Mouse (Mus musculus): ENCODE data around the gene Trpc2.

Trpc2 gene

DNA sequence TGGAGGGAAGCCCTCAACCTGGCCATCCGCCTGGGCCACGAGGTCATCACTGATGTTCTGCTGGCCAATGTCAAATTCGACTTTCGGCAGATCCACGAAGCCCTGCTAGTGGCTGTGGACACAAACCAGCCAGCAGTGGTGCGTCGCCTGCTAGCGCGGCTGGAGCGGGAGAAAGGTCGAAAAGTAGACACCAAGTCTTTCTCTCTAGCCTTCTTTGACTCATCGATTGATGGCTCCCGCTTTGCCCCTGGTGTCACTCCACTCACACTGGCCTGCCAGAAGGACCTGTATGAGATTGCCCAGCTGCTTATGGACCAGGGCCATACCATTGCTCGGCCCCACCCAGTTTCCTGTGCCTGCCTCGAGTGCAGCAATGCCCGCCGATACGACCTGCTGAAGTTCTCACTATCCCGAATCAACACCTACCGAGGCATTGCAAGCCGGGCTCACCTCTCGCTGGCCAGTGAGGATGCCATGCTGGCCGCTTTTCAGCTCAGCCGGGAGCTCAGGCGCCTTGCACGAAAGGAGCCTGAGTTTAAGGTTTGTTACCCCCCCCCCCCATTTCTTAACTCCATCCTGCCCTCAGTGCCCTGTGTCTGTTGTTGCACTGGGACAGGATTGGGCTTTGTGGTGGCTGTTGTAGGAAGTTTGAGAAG lies 1.3 kb downstream of the Trpc2 start:
- ChIA-PET POLR2A (interaction anchor here (0.6 to 3.0 kb wide), 16 partner anchors 11 to 250 kb away, joined by 3 to 19 read pairs (median 4); partner anchors contain the start of genes Art1 (in 2 of the 4), Il18bp (in 1 of the 4) and Xntrpc (in 1 of the 4)), CTCF (interaction anchor here in 3 of 4 experiments (0.6 to 1.5 kb wide), 5 partner anchors 17 to 167 kb away, joined by 3 read pairs; no protein-coding TSS in a partner anchor)

DNA sequence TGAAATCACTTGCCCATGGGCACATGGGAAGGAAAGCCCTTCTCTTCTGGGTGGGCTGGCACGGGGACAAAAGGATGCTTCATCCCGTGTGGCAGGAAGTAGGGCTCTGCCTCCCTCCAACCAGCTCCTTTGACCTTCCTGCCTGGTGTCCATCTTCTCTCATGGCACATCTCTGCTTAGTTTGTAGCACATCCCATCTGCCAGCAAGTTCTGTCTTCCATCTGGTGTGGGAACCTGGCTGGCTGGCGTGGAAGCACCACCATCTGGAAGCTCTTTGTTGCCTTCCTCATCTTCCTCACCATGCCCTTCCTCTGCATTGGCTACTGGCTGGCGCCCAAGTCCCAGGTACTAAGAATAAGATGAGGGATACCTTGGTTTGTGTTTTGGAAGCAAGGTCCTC lies 4.4 kb downstream of the Trpc2 start:
- CTCF ChIA-PET = interaction anchor here in 2 of 4 experiments (1.0 to 1.2 kb wide), 2 partner anchors 89 to 168 kb away, joined by 3 to 4 read pairs; no protein-coding TSS in a partner anchor
- POLR2A ChIA-PET = interaction anchor here in 1 of 4 experiments (0.6 to 2.1 kb wide), 3 partner anchors 11 to 160 kb away, joined by 3 to 5 read pairs (median 4); partner anchors contain the start of gene Art1

DNA sequence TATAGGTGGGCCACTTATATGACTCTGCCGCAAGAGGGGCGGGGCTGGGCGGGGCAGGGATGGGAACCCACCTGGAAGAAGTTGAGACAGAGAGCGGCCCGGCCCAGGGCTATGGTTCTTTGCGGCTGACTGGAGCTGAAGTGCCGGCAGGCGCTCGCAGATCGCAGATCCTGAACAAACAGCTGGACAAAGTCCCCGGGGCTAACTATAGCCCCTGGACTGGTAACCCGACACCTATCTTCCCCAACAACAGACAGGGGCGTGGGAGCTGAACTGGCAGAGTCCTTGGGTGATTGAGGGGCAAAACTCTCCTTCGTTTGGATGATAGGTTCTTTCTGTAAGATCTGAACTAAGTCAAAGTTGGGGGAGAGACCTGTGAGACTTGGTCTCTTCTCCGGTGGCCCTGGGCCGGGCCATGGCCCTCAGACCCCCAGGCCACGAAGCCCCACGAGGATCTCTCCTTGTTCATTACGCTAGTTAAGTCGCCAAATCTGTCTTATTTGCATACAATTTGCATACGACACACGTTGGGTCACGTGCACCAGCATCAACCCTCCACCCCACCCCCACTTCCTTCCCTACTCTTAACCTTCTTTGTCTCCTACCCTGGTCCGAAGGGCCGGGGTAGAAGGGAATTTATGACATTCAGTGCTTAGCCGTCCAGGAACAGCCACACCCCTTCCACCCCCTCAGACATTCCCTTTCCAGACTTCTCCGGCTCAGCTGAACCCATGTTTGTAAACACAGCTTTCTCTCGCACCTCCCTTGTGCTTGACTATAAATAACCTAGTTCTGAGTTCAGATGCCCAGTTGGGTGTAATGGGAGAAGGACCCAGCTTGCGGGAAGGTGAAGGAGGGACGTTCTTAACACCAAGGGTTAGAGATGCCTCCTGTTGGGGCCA lies 17.1 kb downstream of the Trpc2 start:
- POLR2A ChIA-PET = interaction anchor here in 3 of 4 experiments (0.5 to 5.9 kb wide), 43 partner anchors 7 to 981 kb away, joined by 3 to 56 read pairs (median 4); partner anchors contain the start of genes Rnf121 (in 3 of the 3), Xndc1 (in 3 of the 3), Lamtor1 (in 2 of the 3) and Xntrpc (in 2 of the 3)
- CTCF ChIA-PET = interaction anchor here (0.5 to 1.6 kb wide), 9 partner anchors 11 to 1003 kb away, joined by 3 to 5 read pairs (median 3); partner anchors contain the start of genes Clpb (in 1 of the 4), Rnf121 (in 1 of the 4), Xndc1 (in 1 of the 4) and Xntrpc (in 1 of the 4)

DNA sequence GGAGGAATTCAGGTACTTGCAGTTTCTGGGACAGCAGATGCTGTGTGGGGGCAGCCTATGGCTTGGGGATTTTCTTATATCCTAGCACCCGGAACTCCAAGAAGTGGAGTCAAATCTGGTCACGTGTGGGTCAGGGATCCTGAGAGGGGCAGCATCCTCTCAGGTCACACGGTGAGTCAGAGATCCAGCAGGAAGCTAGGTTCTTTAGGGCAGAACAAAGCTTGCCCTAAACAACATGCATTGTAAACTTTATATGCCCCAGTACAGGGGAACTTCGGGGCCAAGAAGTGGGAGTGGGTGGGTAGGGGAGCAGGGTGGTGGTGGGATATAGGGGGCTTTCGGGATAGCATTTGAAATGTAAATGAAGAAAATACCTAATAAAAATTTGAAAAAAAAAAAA lies 18.0 kb downstream of the Trpc2 start:
- ChIA-PET POLR2A (interaction anchor here in 3 of 4 experiments (0.7 to 5.9 kb wide), 27 partner anchors 9 to 437 kb away, joined by 3 to 56 read pairs (median 4); partner anchors contain the start of genes Rnf121 (in 3 of the 3), Xndc1 (in 3 of the 3), Xntrpc (in 2 of the 3) and Art5 (in 1 of the 3)), CTCF (interaction anchor here in 3 of 4 experiments (0.6 to 1.6 kb wide), 7 partner anchors 12 to 437 kb away, joined by 3 to 5 read pairs (median 3); partner anchors contain the start of gene Clpb (in 1 of the 3))

DNA sequence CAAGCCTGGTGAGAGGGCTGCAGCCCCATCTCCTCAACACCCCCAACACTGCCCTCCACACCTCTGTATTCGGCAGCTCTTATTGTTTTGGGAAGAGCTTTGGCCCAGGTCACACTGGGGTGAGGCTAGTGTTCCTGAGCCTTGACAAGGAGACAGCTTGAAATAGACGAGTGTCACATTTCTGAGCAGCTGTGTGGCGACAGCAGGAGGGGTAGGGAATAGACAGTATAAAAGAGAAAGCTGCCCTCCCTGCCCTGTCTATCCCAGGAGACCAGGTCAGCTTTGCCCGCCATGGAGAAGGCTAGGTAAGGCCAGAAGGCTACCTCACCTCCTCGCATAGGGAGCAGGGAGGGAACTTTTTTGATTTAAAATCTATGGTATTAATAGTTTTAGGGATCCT lies 18.6 kb downstream of the Trpc2 start, which contains the start of gene Art1:
Gene Art1, plus strand, starts transcription at position 257 of the 400 bp plus-strand sequence.
- POLR2A ChIA-PET = interaction anchor here in 3 of 4 experiments (0.7 to 5.9 kb wide), 16 partner anchors 8 to 435 kb away, joined by 3 to 56 read pairs (median 5); partner anchors contain the start of genes Rnf121 (in 3 of the 3), Xndc1 (in 3 of the 3), Xntrpc (in 2 of the 3) and Art5 (in 1 of the 3)
- CTCF ChIA-PET = interaction anchor here in 3 of 4 experiments (0.6 to 0.7 kb wide), 4 partner anchors 17 to 689 kb away, joined by 3 to 4 read pairs (median 4); no protein-coding TSS in a partner anchor

DNA sequence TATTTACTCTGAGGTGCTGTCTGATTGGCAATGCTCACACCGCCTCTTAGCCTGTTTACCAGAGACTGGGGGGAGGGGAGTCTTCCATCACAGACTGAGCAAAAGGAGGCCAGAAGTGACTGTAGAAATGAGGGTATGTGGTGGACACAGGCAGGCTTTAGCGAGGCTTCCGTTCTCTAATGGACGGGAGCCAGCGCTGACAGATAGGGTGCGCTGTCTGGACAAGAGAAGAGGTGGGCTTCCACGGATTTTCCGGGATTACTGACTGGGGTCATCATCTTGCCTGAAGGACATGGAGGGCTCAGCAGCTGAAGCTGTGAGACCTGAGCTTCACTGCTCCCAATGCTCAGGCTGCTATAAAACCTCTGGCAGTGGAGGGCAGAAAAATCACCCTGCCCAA lies 19.3 kb downstream of the Trpc2 start:
- POLR2A ChIA-PET = interaction anchor here in 2 of 4 experiments (0.6 to 5.9 kb wide), 21 partner anchors 9 to 448 kb away, joined by 3 to 56 read pairs (median 4); partner anchors contain the start of genes Rnf121 (in 2 of the 2), Xndc1 (in 2 of the 2), Xntrpc (in 2 of the 2) and Nup98 (in 1 of the 2)
- CTCF ChIA-PET = interaction anchor here in 2 of 4 experiments (0.7 to 1.4 kb wide), 3 partner anchors 16 to 690 kb away, joined by 3 to 4 read pairs (median 4); no protein-coding TSS in a partner anchor

DNA sequence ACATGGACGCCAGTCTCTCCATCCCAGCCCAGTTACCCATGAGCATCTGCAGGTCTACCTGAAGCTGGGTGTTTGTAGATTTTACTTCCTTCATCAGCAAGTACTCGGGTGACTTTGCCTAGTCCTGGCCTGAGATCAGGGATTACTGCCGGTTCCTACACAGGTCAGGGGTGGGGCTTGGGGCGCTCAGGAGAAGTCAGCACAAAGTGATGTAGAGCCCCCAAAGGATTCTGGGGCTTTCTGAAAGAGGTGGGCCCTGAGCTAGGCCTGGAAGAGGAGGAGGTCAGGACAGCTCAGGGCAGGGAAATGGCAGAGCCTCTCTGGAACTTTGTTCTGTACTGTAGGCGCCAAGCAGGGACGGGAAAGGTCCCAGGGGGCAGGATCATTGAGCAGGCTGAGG lies 19.8 kb downstream of the Trpc2 start:
- POLR2A ChIA-PET = interaction anchor here in 2 of 4 experiments (0.6 to 5.9 kb wide), 20 partner anchors 9 to 449 kb away, joined by 3 to 56 read pairs (median 4); partner anchors contain the start of genes Rnf121 (in 2 of the 2), Xndc1 (in 2 of the 2), Xntrpc (in 2 of the 2) and Nup98 (in 1 of the 2)
- CTCF ChIA-PET = interaction anchor here in 1 of 4 experiments (1.0 to 1.4 kb wide), 2 partner anchors 16 to 42 kb away, joined by 3 to 4 read pairs; no protein-coding TSS in a partner anchor

DNA sequence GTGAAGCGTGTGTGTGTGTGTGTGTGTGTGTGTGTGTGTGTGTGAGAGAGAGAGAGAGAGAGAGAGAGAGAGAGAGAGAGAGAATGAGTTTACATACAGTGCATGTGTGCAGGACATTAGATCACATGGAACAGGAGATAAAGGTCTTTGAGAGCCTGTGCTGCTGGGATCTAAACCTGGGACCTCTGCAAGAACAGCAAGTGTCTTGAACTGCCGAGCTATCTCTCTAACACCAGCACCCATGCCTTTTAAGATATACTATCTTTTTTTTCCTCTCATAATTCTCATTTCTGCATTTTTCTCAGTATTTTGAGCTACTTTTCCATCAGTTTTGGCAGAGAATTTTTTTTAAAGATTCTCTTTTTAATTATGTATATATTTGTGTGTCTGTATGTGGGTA lies 20.6 kb downstream of the Trpc2 start:
- POLR2A ChIA-PET = interaction anchor here in 2 of 4 experiments (0.5 to 5.9 kb wide), 3 partner anchors 19 to 40 kb away, joined by 6 to 56 read pairs (median 19); partner anchors contain the start of genes Rnf121 (in 1 of the 2), Xndc1 (in 1 of the 2) and Xntrpc (in 1 of the 2)
- CTCF ChIA-PET = no interaction called here

DNA sequence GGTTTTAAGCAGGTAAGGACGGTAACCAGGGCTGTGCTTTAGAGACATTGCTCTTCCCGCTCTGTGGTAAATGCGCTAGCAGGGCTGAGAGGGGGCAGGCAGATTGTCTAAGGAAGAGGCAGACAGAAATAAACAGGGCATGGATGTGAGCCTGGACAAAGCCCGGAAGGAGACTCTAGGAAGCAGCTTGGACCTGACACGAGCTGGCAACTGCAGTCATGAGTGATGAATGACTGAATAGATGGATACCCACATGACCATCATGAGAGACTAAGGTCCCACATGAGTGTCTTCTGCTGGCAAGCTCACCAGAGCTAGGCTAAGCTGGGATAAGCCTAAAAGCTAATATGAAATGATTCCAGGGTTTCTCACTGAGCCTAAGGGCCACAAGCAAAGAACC lies 21.2 kb downstream of the Trpc2 start:
- POLR2A ChIA-PET = interaction anchor here in 2 of 4 experiments (0.5 to 5.9 kb wide), 3 partner anchors 9 to 39 kb away, joined by 4 to 56 read pairs (median 6); partner anchors contain the start of genes Rnf121 (in 1 of the 2), Xndc1 (in 1 of the 2) and Xntrpc (in 1 of the 2)
- CTCF ChIA-PET = no interaction called here

DNA sequence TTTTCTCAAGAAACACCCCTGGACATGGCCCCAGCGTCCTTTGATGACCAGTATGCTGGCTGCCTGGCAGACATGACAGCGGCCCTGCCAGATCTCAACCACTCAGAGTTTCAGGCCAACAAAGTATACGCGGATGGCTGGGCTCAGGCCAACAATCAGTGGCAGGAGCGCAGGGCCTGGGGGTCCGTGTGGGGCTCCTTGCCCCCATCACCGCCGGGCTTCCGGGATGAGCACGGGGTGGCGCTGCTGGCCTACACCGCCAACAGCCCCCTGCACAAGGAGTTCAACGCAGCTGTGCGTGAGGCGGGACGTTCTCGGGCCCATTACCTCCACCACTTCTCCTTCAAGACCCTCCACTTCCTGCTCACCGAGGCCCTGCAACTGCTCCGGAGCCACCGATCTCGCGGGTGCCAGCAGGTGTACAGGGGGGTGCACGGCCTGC lies 23.8 kb downstream of the Trpc2 start:
- POLR2A ChIA-PET = interaction anchor here in 2 of 4 experiments (1.0 to 2.9 kb wide), 7 partner anchors 10 to 104 kb away, joined by 3 to 9 read pairs (median 3); partner anchors contain the start of genes Chrna10 (in 1 of the 2), Nup98 (in 1 of the 2), Pgap2 (in 1 of the 2) and Rnf121 (in 1 of the 2)
- CTCF ChIA-PET = interaction anchor here in 1 of 4 experiments (0.7 kb wide), 1 partner anchor 108 kb away, joined by 3 read pairs; no protein-coding TSS in a partner anchor

DNA sequence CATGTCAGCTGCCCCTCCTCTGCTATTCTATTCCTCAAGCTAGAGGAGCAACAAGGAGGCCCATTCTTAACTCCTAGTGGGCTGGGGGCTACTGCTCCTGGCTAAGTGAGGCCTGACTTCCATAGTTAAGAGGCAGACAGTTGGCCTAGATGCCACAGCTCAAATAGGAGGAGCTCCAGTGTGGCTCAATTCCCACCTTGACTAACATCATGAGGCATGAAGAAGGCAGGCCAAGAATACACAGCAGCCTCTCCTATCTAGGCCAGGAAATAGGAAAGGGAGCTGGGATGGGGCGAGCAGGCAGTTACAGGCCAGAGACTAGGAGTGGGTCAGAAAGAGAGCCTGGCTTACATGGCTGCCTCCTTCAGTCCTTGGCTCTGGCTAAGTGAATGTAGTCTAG lies 25.3 kb downstream of the Trpc2 start:
- CTCF ChIA-PET = no interaction called here
- POLR2A ChIA-PET = interaction anchor here in 3 of 4 experiments (0.6 to 2.9 kb wide), 9 partner anchors 8 to 168 kb away, joined by 3 to 10 read pairs (median 3); partner anchors contain the start of genes Rnf121 (in 1 of the 3), Xndc1 (in 1 of the 3) and Xntrpc (in 1 of the 3)

DNA sequence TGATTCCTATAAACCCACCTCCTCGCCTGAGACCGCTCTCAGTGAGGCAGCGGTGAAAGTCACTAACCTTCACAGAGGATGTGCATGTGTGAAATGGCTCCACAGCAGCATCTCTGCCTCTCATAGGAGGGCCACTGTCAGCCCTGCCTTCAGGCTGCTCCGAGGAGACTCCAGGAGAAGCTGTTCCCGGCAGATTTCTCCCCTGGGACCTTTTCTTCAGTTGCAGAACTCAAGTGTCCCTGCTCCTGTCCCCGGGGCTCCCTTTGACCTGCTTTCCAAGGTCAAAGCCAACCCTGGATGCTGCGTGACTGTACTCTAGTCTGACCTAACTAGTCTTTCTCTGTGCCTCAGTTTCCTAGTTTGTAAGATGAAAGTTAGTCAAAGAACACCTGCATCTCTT lies 26.3 kb downstream of the Trpc2 start, which contains the start of gene Art5:
Gene Art5, minus strand, starts transcription at position 319 of the 400 bp plus-strand sequence.
- POLR2A ChIA-PET = interaction anchor here in 2 of 4 experiments (1.1 to 2.2 kb wide), 3 partner anchors 8 to 102 kb away, joined by 3 to 10 read pairs (median 6); partner anchors contain the start of gene Art1 (in 1 of the 2)
- CTCF ChIA-PET = no interaction called here

DNA sequence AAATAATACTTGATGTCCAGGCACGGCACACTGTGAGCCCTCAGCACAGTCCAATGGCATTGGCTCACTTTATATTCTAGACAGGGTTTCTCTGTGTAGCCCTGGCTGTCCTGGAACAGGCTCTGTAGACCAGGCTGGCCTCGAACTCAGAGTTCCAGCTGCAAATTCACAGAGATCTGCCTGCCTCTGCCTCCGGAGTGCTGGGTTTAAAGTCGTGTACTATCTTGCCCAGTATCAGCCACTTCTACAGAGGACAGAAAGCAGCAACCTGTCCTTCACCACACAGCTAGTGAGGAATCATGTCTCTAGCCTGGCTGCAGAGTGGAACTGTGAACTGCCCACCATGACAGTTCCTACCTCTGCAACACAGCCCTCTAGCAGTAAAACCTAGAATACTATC lies 26.8 kb downstream of the Trpc2 start:
- POLR2A ChIA-PET = interaction anchor here in 1 of 4 experiments (1.1 kb wide), 1 partner anchor 8 kb away, joined by 6 read pairs; the partner anchor contains the start of gene Art1
- CTCF ChIA-PET = no interaction called here

DNA sequence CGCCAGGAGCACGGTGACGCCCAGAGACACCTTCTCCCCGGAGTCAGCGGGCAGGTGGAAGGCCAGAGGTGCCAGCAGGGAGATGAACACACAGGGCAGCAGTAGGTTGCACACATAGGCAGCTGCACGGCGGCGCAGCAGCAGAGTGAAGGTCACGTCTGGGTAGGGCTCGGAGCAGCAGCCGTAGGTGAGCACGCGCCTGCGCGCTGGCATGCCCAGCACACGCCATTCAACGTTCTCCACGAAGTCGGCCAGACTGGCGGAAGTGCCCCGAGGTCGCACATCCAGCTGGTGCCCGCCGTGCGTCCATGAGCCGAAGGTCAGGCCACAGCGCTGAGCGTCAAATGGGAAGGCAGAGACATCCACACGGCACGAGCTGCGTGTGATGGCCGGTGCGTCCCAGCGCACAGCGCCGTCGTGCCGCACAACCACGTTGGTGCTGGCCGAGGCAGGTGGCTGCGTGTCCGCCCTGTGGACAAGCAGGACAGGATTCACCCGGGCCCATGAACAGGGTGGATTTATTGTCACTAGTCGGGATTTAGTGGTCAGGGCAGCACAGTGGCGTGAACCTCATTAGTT lies 30.3 kb downstream of the Trpc2 start:
- CTCF ChIA-PET = interaction anchor here in 3 of 4 experiments (0.6 to 1.4 kb wide), 4 partner anchors 76 to 145 kb away, joined by 4 to 9 read pairs (median 6); no protein-coding TSS in a partner anchor

DNA sequence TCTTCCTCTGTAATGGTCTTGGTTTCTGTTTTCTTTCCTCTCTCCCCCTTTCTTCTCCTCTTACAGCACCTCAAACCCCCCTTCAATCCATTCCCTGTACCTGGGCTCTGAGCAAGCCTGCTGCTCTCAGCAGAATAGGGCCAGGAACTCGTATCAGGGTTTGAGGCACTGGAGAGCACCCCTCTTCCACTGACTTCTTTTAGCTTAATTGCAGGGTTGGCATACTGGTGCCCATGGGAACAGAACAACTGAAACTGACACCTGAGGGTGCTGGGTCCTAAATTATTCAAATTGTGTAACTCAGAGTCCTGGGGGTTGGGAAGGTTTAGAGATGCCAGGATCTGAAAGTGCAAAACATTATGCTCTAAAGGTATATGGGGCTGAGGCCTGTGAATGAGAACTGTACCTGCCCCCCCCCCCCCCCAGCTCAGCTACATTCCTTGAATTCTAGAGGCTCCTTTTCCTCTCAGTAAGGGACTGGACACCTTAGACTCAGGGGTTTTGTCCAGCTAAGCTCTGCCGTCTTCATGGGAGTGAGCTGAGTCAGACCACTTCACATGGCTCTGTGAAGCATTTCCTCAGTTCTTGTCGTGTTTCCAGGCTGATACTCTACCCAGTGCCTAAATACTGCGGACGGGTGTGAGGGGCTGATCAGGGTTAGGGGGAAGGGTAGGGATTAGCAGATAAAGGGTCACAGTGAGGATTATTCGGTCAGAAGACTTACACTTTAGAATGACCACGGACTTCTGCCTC lies 33.8 kb downstream of the Trpc2 start, which contains the start of gene Chrna10:
Gene Chrna10, minus strand, starts transcription at position 250 of the 753 bp plus-strand sequence.
- CTCF ChIA-PET = interaction anchor here in 1 of 4 experiments (0.8 kb wide), 1 partner anchor 40 kb away, joined by 3 read pairs; no protein-coding TSS in a partner anchor
- POLR2A ChIA-PET = interaction anchor here in 2 of 4 experiments (0.6 to 1.9 kb wide), 8 partner anchors 10 to 1066 kb away, joined by 3 to 10 read pairs (median 4); no protein-coding TSS in a partner anchor

More for the DNA sequence above, 30.3 kb downstream of the Trpc2 start:
- POLR2A ChIA-PET = interaction anchor here in 3 of 4 experiments (0.8 to 4.2 kb wide), 9 partner anchors 9 to 136 kb away, joined by 3 to 30 read pairs (median 4); partner anchors contain the start of genes Art1 (in 1 of the 3), Nup98 (in 1 of the 3) and Pgap2 (in 1 of the 3)
